In the genomic region with DNA sequence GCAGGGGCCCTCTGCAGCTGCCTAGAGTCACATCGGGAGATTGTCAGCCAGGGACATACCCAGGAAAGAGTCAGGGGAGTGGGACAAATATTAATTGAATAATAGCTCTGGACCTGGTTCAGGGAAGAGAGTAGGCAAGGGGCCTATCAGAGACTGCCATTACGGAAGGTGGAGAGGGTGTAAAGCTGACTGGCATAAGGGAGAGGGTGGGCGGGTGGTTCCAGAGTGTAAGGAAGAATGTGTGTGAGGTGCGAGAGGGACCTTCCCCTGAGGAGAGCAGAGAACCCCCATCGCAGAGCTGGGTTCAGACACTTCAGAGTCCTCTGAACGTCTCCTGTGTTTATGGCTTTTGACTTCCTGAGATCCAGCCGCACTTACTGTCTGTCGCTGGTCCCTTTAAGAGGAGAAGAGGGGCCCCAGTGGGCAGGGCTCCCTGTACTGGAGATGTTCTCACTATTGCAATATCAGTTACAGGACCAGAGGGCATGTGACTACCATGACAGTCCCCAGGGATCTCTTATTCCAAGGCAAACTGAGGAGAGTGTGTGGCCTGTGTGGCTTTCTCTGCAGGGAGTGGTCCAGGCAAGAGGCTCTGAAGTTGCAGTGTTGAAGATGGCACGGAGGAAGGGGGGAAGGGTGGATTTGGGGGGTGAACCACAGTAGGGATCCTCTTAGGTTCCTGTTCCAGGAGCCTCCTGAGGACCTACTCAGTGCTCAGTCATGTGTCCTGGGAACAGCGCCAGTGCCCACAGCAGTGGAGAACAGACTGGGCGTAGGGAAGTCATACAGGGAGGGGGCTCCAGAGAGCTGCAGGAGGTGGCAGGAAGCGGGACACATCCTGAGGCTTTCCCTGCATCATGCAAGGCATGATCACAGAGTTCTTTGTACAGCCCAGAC, we compare ENCODE assay signal across 9 mouse cellular contexts. TPM values are rescaled to one million over a fixed set of nuclear protein-coding genes. Genes with fewer than 3 reads are reported as not detected.
DNase-seq lines count a peak whose midpoint lies in the region; ATAC-seq and TF ChIP-seq lines count a peak whose summit lies in the region.
"Had no signal": no experiment of that assay in that cellular context is flagged by ENCODE, and none has a peak within 500 bp of the region (broad histone marks: within the 10 kb centered on the region; RNA-seq: fewer than 3 reads in every experiment).

No protein-coding gene starts in this region.

- H3K4me1 ChIP-seq in heart, embryonic 14.5 days (ENCODE audit: control insufficient read depth in 2 of 2, insufficient read depth in 2 of 2, low read length in 2 of 2) = peaks cover 4 to 8% of the 10 kb centered on the region in 2 experiments; a peak in 2 of 4 replicates
- peaks cover 72% of the 10 kb centered on the region for H3K4me1 ChIP-seq in E14TG2a.4 (replicated peaks; ENCODE audit: low read depth, low read length)
- H3K4me1 ChIP-seq in embryonic facial prominence, embryonic 11.5 days (ENCODE audit: control insufficient read depth, insufficient read depth, low read length) = no peaks in the 10 kb centered on the region; the same call in 1 of the 2 replicates
- H3K4me1 ChIP-seq in liver, embryonic 13.5 days (replicated peaks) = peaks cover 34% of the 10 kb centered on the region

- intact Hi-C loops in heart, postnatal 10 days (cut with DNase I) = loop anchor here (1.0 to 5.0 kb wide), 4 partner anchors 85 to 155 kb away; a partner anchor contains a TSS

- no peak for TF ChIP-seq CTCF in E14TG2a.4 (conservative IDR thresholded peaks at IDR 0.05; ENCODE audit: low read length)

- peak overlapping the region; percentile 33 for H3K4me2 ChIP-seq in heart, embryonic 14.5 days (ENCODE audit: low read length)
- H3K4me2 ChIP-seq in embryonic facial prominence, embryonic 11.5 days (ENCODE audit: low read depth, low read length) = no peak overlapping the region
- H3K4me2 ChIP-seq in liver, embryonic 13.5 days = peak overlapping the region; percentile 63

- no peak overlapping the region for H3K27ac ChIP-seq in heart, embryonic 14.5 days (replicated peaks in 1 of 2; ENCODE audit: control insufficient read depth in 1 of 2, insufficient read depth in 1 of 2, low read depth in 2 of 2, low read length in 2 of 2)
- H3K27ac ChIP-seq in embryonic facial prominence, embryonic 11.5 days (replicated peaks; ENCODE audit: low read depth, low read length) = no peak overlapping the region
- H3K27ac ChIP-seq in liver, embryonic 13.5 days = peak overlapping the region; percentile 60

- no peak overlapping the region for H3K4me3 ChIP-seq in heart, embryonic 14.5 days (ENCODE audit: control insufficient read depth in 1 of 2, insufficient read depth in 1 of 2, low read depth in 1 of 2, low read length in 2 of 2)
- peak overlapping the region; percentile 75 for H3K4me3 ChIP-seq in E14TG2a.4 (replicated peaks; ENCODE audit: low read length)
- H3K4me3 ChIP-seq in embryonic facial prominence, embryonic 11.5 days (ENCODE audit: low read depth, low read length) = no peak overlapping the region
- H3K4me3 ChIP-seq in liver, embryonic 13.5 days (replicated peaks) = peak overlapping the region; percentile 35

- no peaks in the 10 kb centered on the region for H3K9me3 ChIP-seq in heart, embryonic 14.5 days (ENCODE audit: control insufficient read depth, low read length)
- no peaks in the 10 kb centered on the region for H3K9me3 ChIP-seq in E14TG2a.4 (ENCODE audit: low read length)
- H3K9me3 ChIP-seq in embryonic facial prominence, embryonic 11.5 days (replicated peaks; ENCODE audit: control insufficient read depth, low read length) = no peaks in the 10 kb centered on the region
- no peaks in the 10 kb centered on the region for H3K9me3 ChIP-seq in liver, embryonic 13.5 days (replicated peaks)

- H3K9ac ChIP-seq in heart, embryonic 14.5 days (ENCODE audit: low read length) = no peak overlapping the region; the same call in 1 of the 2 replicates
- H3K9ac ChIP-seq in embryonic facial prominence, embryonic 11.5 days (replicated peaks; ENCODE audit: low read length) = no peak overlapping the region
- H3K9ac ChIP-seq in liver, embryonic 13.5 days = peak overlapping the region; percentile 34

- no peak for ATAC-seq in heart, embryonic 14.5 days (ENCODE audit: insufficient number of reproducible peaks, insufficient read depth, low FRiP score, low read depth)
- ATAC-seq in embryonic facial prominence, embryonic 11.5 days (replicated peaks; ENCODE audit: insufficient number of reproducible peaks, low FRiP score, low TSS enrichment, low read depth) = 0 out of 2 replicates have a peak, but pooled peaks have one; percentile 16
- ATAC-seq in liver, embryonic 13.5 days (ENCODE audit: low read depth) = peak; percentile 79

- WGBS in heart, embryonic 14.5 days = 42% methylated on average over 12 of the region's 12 CpGs
- whole genome bisulfite sequencing in embryonic facial prominence, embryonic 11.5 days = 47% methylated on average over 12 of the region's 12 CpGs
- 28% methylated on average over 12 of the region's 12 CpGs for WGBS in liver, embryonic 13.5 days (ENCODE audit: insufficient replicate concordance)

- H3K36me3 ChIP-seq in heart, embryonic 14.5 days (ENCODE audit: control insufficient read depth, insufficient read depth, low read length) = no peaks in the 10 kb centered on the region
- H3K36me3 ChIP-seq in E14TG2a.4 (ENCODE audit: insufficient read depth, low read length) = peaks cover 62% of the 10 kb centered on the region
- no peaks in the 10 kb centered on the region for H3K36me3 ChIP-seq in embryonic facial prominence, embryonic 11.5 days (replicated peaks; ENCODE audit: control insufficient read depth, insufficient read depth, low read depth, low read length)
- H3K36me3 ChIP-seq in liver, embryonic 13.5 days = no peaks in the 10 kb centered on the region

- H3K27me3 ChIP-seq in heart, embryonic 14.5 days (ENCODE audit: control insufficient read depth, insufficient read depth, low read length) = no peaks in the 10 kb centered on the region
- H3K27me3 ChIP-seq in E14TG2a.4 (ENCODE audit: insufficient read depth, low read length) = no peaks in the 10 kb centered on the region
- H3K27me3 ChIP-seq in embryonic facial prominence, embryonic 11.5 days (ENCODE audit: control insufficient read depth, insufficient read depth, low read length) = no peaks in the 10 kb centered on the region
- no peaks in the 10 kb centered on the region for H3K27me3 ChIP-seq in liver, embryonic 13.5 days

- DNase-seq in heart, postnatal 10 days = no peak
- no peak for DNase-seq in embryonic facial prominence, embryonic 11.5 days (ENCODE audit: low spot score)
- peak; percentile 49 for DNase-seq in liver, embryonic 13.5 days
- DNase-seq in layer of hippocampus, adult 8-10 months (ENCODE audit: low spot score in 2 of 2) = no peak
- no peak for DNase-seq in kidney, postnatal 4 days
- no peak for DNase-seq in layer of hippocampus, adult 9-10 months (ENCODE audit: low spot score)

RNA-seq across cellular contexts. Expression of a gene that starts 7.2 kb away (rescaled TPM):
- polyA plus RNA-seq in heart, embryonic 14.5 days (2014; fragmentation: Nextera tagmentation; extraction: Ambion mirVana) = 0.20 and 0.26 TPM in 2 replicates
- total RNA-seq in heart, postnatal 10 days (2021) = under 1 TPM; 0.25 to 0.34 TPM
- polyA plus RNA-seq in embryonic facial prominence, embryonic 11.5 days (2014; fragmentation: Nextera tagmentation; extraction: Ambion mirVana) = 0.53 and 0.68 TPM in 2 replicates
- polyA plus RNA-seq in liver, embryonic 13.5 days (2015; fragmentation: Nextera tagmentation; extraction: Ambion mirVana) = 1.3 and 1.9 TPM in 2 replicates
- total RNA-seq in layer of hippocampus, adult 8-10 months (2022) = not detected
- total RNA-seq: left cerebral cortex, postnatal 14 days had no signal

RNA-seq across cellular contexts. Expression of a gene that starts 8.1 kb away (rescaled TPM):
- 66.0 and 72.0 TPM in 2 replicates for polyA plus RNA-seq in heart, embryonic 14.5 days (2014; fragmentation: Nextera tagmentation; extraction: Ambion mirVana)
- 10 to 100 TPM; 54.7 to 54.9 TPM for total RNA-seq in heart, postnatal 10 days (2021)
- 47.0 and 47.3 TPM in 2 replicates for polyA plus RNA-seq in embryonic facial prominence, embryonic 11.5 days (2014; fragmentation: Nextera tagmentation; extraction: Ambion mirVana)
- polyA plus RNA-seq in liver, embryonic 13.5 days (2015; fragmentation: Nextera tagmentation; extraction: Ambion mirVana) = 44.1 and 45.4 TPM in 2 replicates
- 10 to 100 TPM; 23.2 to 33.0 (median 29.9) TPM for total RNA-seq in layer of hippocampus, adult 8-10 months (2022)

RNA-seq across cellular contexts. Expression of a gene that starts 35.7 kb away (rescaled TPM):
- 0.80 and 1.2 TPM in 2 replicates for polyA plus RNA-seq in heart, embryonic 14.5 days (2014; fragmentation: Nextera tagmentation; extraction: Ambion mirVana)
- total RNA-seq in heart, postnatal 10 days (2021) = 1 to 10 TPM; 4.1 to 5.6 TPM
- polyA plus RNA-seq in embryonic facial prominence, embryonic 11.5 days (2014; fragmentation: Nextera tagmentation; extraction: Ambion mirVana) = 0.62 and 1.3 TPM in 2 replicates
- polyA plus RNA-seq in liver, embryonic 13.5 days (2015; fragmentation: Nextera tagmentation; extraction: Ambion mirVana) = 0.43 and 0.52 TPM in 2 replicates
- total RNA-seq in layer of hippocampus, adult 8-10 months (2022) = 1 to 10 TPM in 3 of 4 experiments, under 1 TPM in 1; 0.80 to 1.9 (median 1.5) TPM

RNA-seq across cellular contexts. Expression of a gene that starts 35.8 kb away (rescaled TPM):
- 20.5 and 23.3 TPM in 2 replicates for polyA plus RNA-seq in heart, embryonic 14.5 days (2014; fragmentation: Nextera tagmentation; extraction: Ambion mirVana)
- 10 to 100 TPM; 24.5 to 45.4 TPM for total RNA-seq in heart, postnatal 10 days (2021)
- 19.8 and 20.3 TPM in 2 replicates for polyA plus RNA-seq in embryonic facial prominence, embryonic 11.5 days (2014; fragmentation: Nextera tagmentation; extraction: Ambion mirVana)
- polyA plus RNA-seq in liver, embryonic 13.5 days (2015; fragmentation: Nextera tagmentation; extraction: Ambion mirVana) = 180 and 197 TPM in 2 replicates
- total RNA-seq in layer of hippocampus, adult 8-10 months (2022) = 10 to 100 TPM; 15.2 to 24.6 (median 19.0) TPM

RNA-seq across cellular contexts. Expression of a gene that starts 51.7 kb away (rescaled TPM):
- polyA plus RNA-seq in heart, embryonic 14.5 days (2014; fragmentation: Nextera tagmentation; extraction: Ambion mirVana) = 159 and 160 TPM in 2 replicates
- 100 to 1,000 TPM; 144 to 151 TPM for total RNA-seq in heart, postnatal 10 days (2021)
- 96.7 and 107 TPM in 2 replicates for polyA plus RNA-seq in embryonic facial prominence, embryonic 11.5 days (2014; fragmentation: Nextera tagmentation; extraction: Ambion mirVana)
- 110 and 127 TPM in 2 replicates for polyA plus RNA-seq in liver, embryonic 13.5 days (2015; fragmentation: Nextera tagmentation; extraction: Ambion mirVana)
- total RNA-seq in layer of hippocampus, adult 8-10 months (2022) = 100 to 1,000 TPM; 101 to 135 (median 117) TPM

Comparison
In these comparisons a context has a peak if more than half of its experiments do, and no peak if none do; other contexts are left out.
1. H3K4me3 ChIP-seq: peak in E14TG2a.4 (single experiment) and liver, embryonic 13.5 days (single experiment); none in heart, embryonic 14.5 days (0 of 2) and embryonic facial prominence, embryonic 11.5 days (single experiment).